22 mouse cellular contexts compared by ENCODE assay signal in the genomic region with DNA sequence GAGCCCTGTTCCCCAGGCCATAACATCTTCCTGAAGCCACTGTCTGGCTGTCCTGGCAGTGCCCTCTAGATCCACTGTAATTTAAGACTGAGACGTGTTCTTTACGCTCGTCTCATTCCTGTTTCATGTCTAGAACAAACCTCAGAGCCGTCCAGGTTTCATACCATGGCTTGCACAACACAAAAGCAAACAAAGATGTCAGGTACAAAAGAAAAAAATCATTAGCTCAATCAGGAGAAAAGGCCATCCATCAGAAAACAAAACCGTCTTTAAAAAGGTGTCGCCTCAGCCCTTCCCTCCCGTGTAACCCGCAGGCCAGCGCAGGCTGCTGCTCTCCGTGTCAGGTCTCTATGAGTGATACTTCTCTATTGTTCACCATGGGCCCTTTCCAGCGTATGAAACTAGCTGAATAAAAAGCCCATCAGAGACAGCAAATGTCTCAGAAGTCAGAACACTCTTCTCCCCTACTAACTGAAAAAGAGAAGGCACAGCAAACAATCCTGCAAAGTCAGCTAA. TPM values are rescaled to one million over a fixed set of nuclear protein-coding genes. Genes with fewer than 3 reads are reported as not detected.
DNase-seq lines count a peak whose midpoint lies in the region; ATAC-seq and TF ChIP-seq lines count a peak whose summit lies in the region.
"Had no signal": no experiment of that assay in that cellular context is flagged by ENCODE, and none has a peak within 500 bp of the region (broad histone marks: within the 10 kb centered on the region; RNA-seq: fewer than 3 reads in every experiment).

No protein-coding gene starts in this region.

- no peaks in the 10 kb centered on the region for H3K27me3 ChIP-seq in heart, embryonic 11.5 days (ENCODE audit: control insufficient read depth, insufficient read depth, low read length)
- no peaks in the 10 kb centered on the region for H3K27me3 ChIP-seq in liver, adult 2 months (ENCODE audit: control insufficient read depth, insufficient read depth, low read length)
- no peaks in the 10 kb centered on the region for H3K27me3 ChIP-seq in liver, embryonic 12.5 days (replicated peaks)
- H3K27me3 ChIP-seq in liver, postnatal 0 days (ENCODE audit: insufficient read depth, low read length): no peaks in the 10 kb centered on the region
- H3K27me3 ChIP-seq: CH12.LX; embryonic facial prominence, embryonic 12.5 days; embryonic facial prominence, embryonic 15.5 days; hindbrain, embryonic 12.5 days; hindbrain, embryonic 15.5 days; Patski had no signal

- WGBS in heart, embryonic 11.5 days (ENCODE audit: insufficient replicate concordance): 88% methylated on average over 11 of the region's 11 CpGs
- WGBS in liver, adult 2 months: 24% methylated on average over 11 of the region's 11 CpGs
- WGBS in liver, embryonic 12.5 days (ENCODE audit: insufficient replicate concordance): 81% methylated on average over 11 of the region's 11 CpGs
- 73% methylated on average over 11 of the region's 11 CpGs for WGBS in liver, postnatal 0 days (ENCODE audit: insufficient replicate concordance)

- H3K9ac ChIP-seq in heart, embryonic 11.5 days (ENCODE audit: low read depth, low read length): no peak overlapping the region
- H3K9ac ChIP-seq in liver, adult 2 months (ENCODE audit: low read depth, low read length): peak overlapping the region; percentile 20; the same call in 1 of the 2 replicates
- H3K9ac ChIP-seq in liver, embryonic 12.5 days: no peak overlapping the region
- no peak overlapping the region for H3K9ac ChIP-seq in liver, postnatal 0 days (replicated peaks)
- H3K9ac ChIP-seq: embryonic facial prominence, embryonic 12.5 days; embryonic facial prominence, embryonic 15.5 days; forebrain, postnatal 0 days; hindbrain, embryonic 12.5 days; hindbrain, embryonic 15.5 days had no signal

- peak; percentile 79 for DNase-seq in heart, adult 11 months
- DNase-seq in liver, adult 2 months (ENCODE audit: extremely low read depth, low read depth, low spot score): peak; percentile 89
- DNase-seq in liver, postnatal 0 days: no peak
- no peak for DNase-seq in right cerebral cortex, postnatal 10 days (ENCODE audit: low spot score in 2 of 2)
- DNase-seq: adrenal gland, postnatal 10 days; adrenal gland, postnatal 36 days; B cell, adult 2 months; cerebellum, adult 2 months; cerebellum, adult 9-11 months; cerebellum, postnatal 25 days; forebrain, postnatal 0 days; gastrocnemius, postnatal 25 days had no signal

- H3K79me2 ChIP-seq in liver, adult 2 months (ENCODE audit: control insufficient read depth, insufficient read depth, low read length): no peaks in the 10 kb centered on the region

- no peak overlapping the region for H3K27ac ChIP-seq in heart, embryonic 11.5 days (ENCODE audit: low read depth, low read length)
- peak overlapping the region; percentile 56 for H3K27ac ChIP-seq in liver, adult 2 months (replicated peaks; ENCODE audit: insufficient read depth, low read depth, low read length)
- H3K27ac ChIP-seq in liver, embryonic 12.5 days: no peak overlapping the region
- H3K27ac ChIP-seq in liver, postnatal 0 days (ENCODE audit: low read depth): 0 out of 2 replicates have a peak overlapping the region, but pooled peaks have one; percentile 42
- H3K27ac ChIP-seq: embryonic facial prominence, embryonic 12.5 days; embryonic facial prominence, embryonic 15.5 days; hindbrain, embryonic 12.5 days; hindbrain, embryonic 15.5 days had no signal

- TF ChIP-seq CTCF in liver, adult 2 months (IDR thresholded peaks at IDR 0.05; ENCODE audit: low read depth, low read length): no peak
- TF ChIP-seq CTCF in liver, postnatal 0 days (IDR thresholded peaks at IDR 0.05; ENCODE audit: low read depth): no peak

- H3K36me3 ChIP-seq in heart, embryonic 11.5 days (ENCODE audit: control insufficient read depth, insufficient read depth, low read length): peaks cover 8% of the 10 kb centered on the region
- H3K36me3 ChIP-seq in liver, adult 2 months (ENCODE audit: control insufficient read depth, insufficient read depth, low read length): peaks cover 6% of the 10 kb centered on the region; the same call in 1 of the 2 replicates
- peaks cover 60% of the 10 kb centered on the region for H3K36me3 ChIP-seq in liver, embryonic 12.5 days
- H3K36me3 ChIP-seq in liver, postnatal 0 days (replicated peaks; ENCODE audit: insufficient read depth, low read length): peaks cover 12% of the 10 kb centered on the region

- H3K9me3 ChIP-seq in heart, embryonic 11.5 days (replicated peaks; ENCODE audit: control insufficient read depth, low read length): no peaks in the 10 kb centered on the region
- H3K9me3 ChIP-seq in liver, embryonic 12.5 days (replicated peaks): no peaks in the 10 kb centered on the region
- no peaks in the 10 kb centered on the region for H3K9me3 ChIP-seq in liver, postnatal 0 days (ENCODE audit: low read length)
- H3K9me3 ChIP-seq: embryonic facial prominence, embryonic 12.5 days; embryonic facial prominence, embryonic 15.5 days; G1E; hindbrain, embryonic 12.5 days; hindbrain, embryonic 15.5 days had no signal

- TF ChIP-seq EP300 in liver, postnatal 0 days (IDR thresholded peaks at IDR 0.05; ENCODE audit: low read depth): no peak

- no peak overlapping the region for H3K4me3 ChIP-seq in heart, embryonic 11.5 days (ENCODE audit: low read depth, low read length)
- H3K4me3 ChIP-seq in liver, adult 2 months (ENCODE audit: insufficient read depth, low read depth, low read length): no peak overlapping the region
- no peak overlapping the region for H3K4me3 ChIP-seq in liver, embryonic 12.5 days
- no peak overlapping the region for H3K4me3 ChIP-seq in liver, postnatal 0 days (ENCODE audit: low read depth, low read length)
- H3K4me3 ChIP-seq: embryonic facial prominence, embryonic 12.5 days; embryonic facial prominence, embryonic 15.5 days; hindbrain, embryonic 12.5 days; hindbrain, embryonic 15.5 days had no signal

- no peaks in the 10 kb centered on the region for H3K4me1 ChIP-seq in heart, embryonic 11.5 days (ENCODE audit: control insufficient read depth, insufficient read depth, low read length)
- H3K4me1 ChIP-seq in liver, adult 2 months (ENCODE audit: control insufficient read depth, insufficient read depth, low read length): peaks cover 18% of the 10 kb centered on the region
- H3K4me1 ChIP-seq in liver, embryonic 12.5 days: 0 out of 2 replicates have a peak, but pooled peaks cover 3% of the 10 kb centered on the region
- peaks cover 15% of the 10 kb centered on the region for H3K4me1 ChIP-seq in liver, postnatal 0 days (ENCODE audit: insufficient read depth)
- H3K4me1 ChIP-seq: embryonic facial prominence, embryonic 12.5 days; embryonic facial prominence, embryonic 15.5 days; hindbrain, embryonic 12.5 days; hindbrain, embryonic 15.5 days had no signal

- ATAC-seq in heart, embryonic 11.5 days (replicated peaks; ENCODE audit: insufficient number of reproducible peaks, low FRiP score, low TSS enrichment): no peak
- ATAC-seq in liver, embryonic 12.5 days: no peak
- ATAC-seq in liver, postnatal 0 days: peak; percentile 63
- ATAC-seq: forebrain, embryonic 14.5 days; forebrain, postnatal 0 days had no signal

- no peak for TF ChIP-seq POLR2A in liver, adult 2 months (IDR thresholded peaks at IDR 0.05; ENCODE audit: extremely low read depth, insufficient read depth, low read length)

- H3K4me2 ChIP-seq in heart, embryonic 11.5 days: no peak overlapping the region
- no peak overlapping the region for H3K4me2 ChIP-seq in liver, embryonic 12.5 days
- H3K4me2 ChIP-seq in liver, postnatal 0 days (ENCODE audit: low read depth, low read length): no peak overlapping the region; the same call in 1 of the 2 replicates
- H3K4me2 ChIP-seq: embryonic facial prominence, embryonic 12.5 days; embryonic facial prominence, embryonic 15.5 days; hindbrain, embryonic 12.5 days; hindbrain, embryonic 15.5 days had no signal

RNA-seq across cellular contexts. Expression of a gene that starts 38.2 kb away (rescaled TPM):
- 43.5 and 55.5 TPM in 2 replicates for polyA plus RNA-seq in heart, embryonic 11.5 days (2014; fragmentation: Nextera tagmentation; extraction: Ambion mirVana)
- 27.9 and 28.9 TPM in 2 replicates for total RNA-seq in liver, adult 2 months (2014; rRNA removed)
- polyA plus RNA-seq in liver, adult 2 months (2012; rRNA removed): 18.2 and 18.8 TPM in 2 replicates
- polyA plus RNA-seq in liver, embryonic 12.5 days (2016; fragmentation: Nextera tagmentation; extraction: Ambion mirVana): 24.0 and 24.9 TPM in 2 replicates
- polyA plus RNA-seq in liver, postnatal 0 days (2015; fragmentation: Nextera tagmentation; extraction: Ambion mirVana): 17.3 and 20.3 TPM in 2 replicates

Comparison
In these comparisons a context has a peak if more than half of its experiments do, and no peak if none do; other contexts are left out.
1. DNase-seq: peak in heart, adult 11 months (single experiment) and liver, adult 2 months (single experiment); none in liver, postnatal 0 days (single experiment) and right cerebral cortex, postnatal 10 days (0 of 2).
2. H3K27ac ChIP-seq: peak in liver, adult 2 months (single experiment) and liver, postnatal 0 days (single experiment); none in heart, embryonic 11.5 days (single experiment) and liver, embryonic 12.5 days (single experiment).